Mouse (Mus musculus) T-helper 1 cell (primary cell): ENCODE results near the gene Zfp541.

ENCODE experiments used
- in situ Hi-C: fragments of 300-600 bp; cut with MboI, MseI; formaldehyde crosslinking; loops from one replicate; pipeline ENCODE4 v1.15.1; 2025; ENCODE audit warnings: high pct_unique_total_duplicates

Zfp541 gene

GRCm38 (mm10) chr7:16044531-16044930, 17.1 kb upstream of the Zfp541 start:
- in situ Hi-C loops: no loop called here

- in situ Hi-C loops: loop anchor here (5.0 kb wide), 1 partner anchor 63 kb away; no protein-coding TSS in a partner anchor
Observed at GRCm38 (mm10) chr7:16045538-16045937, 16.1 kb upstream of the Zfp541 start.

DNA sequence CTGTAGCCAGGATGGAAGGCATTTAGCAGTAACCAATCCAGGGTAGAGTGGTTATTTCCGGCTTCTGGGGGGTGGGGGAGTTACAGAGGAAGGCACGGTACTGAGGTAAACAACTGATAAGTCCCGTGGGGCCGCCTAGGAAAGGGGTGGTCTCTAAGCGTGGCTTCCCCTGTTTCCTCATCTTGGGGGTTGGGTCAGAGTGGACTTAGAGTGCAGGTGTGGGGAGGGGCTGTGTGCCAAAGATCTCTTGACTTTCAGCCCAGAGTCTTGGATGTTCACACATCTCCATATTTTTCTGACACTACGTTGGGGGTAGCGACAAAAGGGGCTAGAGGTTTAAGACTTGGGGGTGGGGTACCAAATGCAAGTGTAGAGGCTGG, 15.5 kb upstream of the Zfp541 start:
- in situ Hi-C loops: loop anchor here (5.0 kb wide), 1 partner anchor 64 kb away; no protein-coding TSS in a partner anchor

DNA sequence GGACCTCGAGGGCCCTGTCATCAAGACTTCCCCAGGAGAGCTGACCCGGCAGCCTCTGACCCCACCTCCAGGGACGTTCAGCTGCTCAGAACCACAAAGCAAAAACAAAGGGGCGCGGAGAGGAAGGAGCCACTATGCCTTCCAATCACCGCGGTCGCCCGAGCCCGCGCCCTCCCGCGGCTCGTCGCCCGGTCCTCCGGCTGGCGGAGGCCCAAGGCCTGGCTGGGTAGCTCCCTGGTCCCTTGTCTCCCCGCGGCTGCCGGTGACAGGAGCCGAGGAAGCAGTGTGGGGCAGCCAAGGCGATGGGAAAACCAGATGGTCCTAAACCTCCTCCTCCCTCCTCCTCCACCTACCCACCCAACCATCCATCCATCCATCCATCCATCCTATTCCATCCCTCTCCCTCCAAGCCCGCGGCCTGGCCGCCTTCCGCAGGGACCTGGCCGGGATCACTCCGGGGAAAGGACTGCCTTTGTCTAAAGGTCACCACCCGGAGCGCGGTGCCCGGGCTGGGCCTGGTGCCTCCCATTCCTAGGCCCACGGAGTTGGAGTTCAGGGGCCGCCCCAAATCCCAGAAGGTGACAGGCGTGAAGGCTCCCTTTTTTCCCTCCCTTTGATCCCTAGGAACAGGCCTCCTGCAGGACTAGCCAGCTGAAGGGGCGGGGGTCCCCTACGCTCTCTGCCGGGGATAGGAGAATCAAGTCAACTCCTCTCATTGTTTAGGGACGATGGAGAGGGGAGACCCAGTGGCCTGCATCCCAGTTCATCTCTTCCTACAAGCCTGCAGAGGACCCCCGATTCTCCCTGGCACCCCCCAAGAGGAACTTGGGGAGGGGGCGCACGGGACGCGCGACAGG, 14.9 kb upstream of the Zfp541 start:
- in situ Hi-C loops: loop anchor here (5.0 kb wide), 1 partner anchor 64 kb away; no protein-coding TSS in a partner anchor

DNA sequence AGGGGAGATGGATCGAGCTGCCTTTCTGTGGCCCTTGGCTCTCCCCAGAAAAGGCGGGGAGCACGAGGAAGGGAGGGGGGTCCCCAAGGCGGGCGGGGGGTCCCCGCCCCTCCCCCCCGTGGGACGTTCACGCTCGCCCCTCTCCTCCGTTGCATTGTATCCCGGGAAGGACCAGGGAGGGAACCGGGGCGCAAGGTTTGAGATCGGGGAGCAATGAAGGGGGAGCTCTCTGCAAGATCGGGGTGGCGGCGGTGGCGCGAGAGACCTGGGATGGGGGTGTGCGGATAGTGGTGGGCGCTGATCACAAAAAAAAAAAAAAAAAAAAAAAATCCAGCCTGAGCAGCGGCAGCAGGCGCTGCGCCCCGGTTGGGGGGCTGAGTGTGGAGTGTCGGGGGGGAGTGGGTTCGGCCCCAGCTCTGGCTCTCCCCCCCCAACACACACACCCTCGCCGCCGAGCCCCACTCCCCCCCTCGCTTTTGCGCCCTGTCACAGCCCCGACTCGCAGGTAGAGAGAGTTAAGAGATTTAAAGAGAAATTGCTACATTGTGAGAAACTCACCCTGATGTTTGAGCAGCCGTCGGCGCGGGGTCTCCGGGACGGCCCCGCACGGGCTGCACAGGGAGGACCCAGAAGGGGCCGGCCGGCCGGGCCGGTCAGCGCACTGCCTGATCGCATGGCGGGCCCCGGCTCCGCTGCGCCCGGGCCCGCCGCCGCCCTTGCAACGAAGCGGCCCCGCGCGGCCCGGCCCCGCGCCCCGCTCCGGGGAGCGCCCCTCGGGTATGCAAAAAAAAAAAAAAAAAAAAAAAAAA, 14.1 kb upstream of the Zfp541 start, which contains the start of gene Bicra:
TSS of gene Bicra (minus strand) at position 584 of the 809 bp plus-strand sequence.
- in situ Hi-C loops: loop anchor here (5.0 kb wide), 1 partner anchor 65 kb away; no protein-coding TSS in a partner anchor

GRCm38 (mm10) chr7:16048164-16048564, 13.4 kb upstream of the Zfp541 start:
- in situ Hi-C loops: loop anchor here (5.0 kb wide), 1 partner anchor 66 kb away; no protein-coding TSS in a partner anchor

DNA sequence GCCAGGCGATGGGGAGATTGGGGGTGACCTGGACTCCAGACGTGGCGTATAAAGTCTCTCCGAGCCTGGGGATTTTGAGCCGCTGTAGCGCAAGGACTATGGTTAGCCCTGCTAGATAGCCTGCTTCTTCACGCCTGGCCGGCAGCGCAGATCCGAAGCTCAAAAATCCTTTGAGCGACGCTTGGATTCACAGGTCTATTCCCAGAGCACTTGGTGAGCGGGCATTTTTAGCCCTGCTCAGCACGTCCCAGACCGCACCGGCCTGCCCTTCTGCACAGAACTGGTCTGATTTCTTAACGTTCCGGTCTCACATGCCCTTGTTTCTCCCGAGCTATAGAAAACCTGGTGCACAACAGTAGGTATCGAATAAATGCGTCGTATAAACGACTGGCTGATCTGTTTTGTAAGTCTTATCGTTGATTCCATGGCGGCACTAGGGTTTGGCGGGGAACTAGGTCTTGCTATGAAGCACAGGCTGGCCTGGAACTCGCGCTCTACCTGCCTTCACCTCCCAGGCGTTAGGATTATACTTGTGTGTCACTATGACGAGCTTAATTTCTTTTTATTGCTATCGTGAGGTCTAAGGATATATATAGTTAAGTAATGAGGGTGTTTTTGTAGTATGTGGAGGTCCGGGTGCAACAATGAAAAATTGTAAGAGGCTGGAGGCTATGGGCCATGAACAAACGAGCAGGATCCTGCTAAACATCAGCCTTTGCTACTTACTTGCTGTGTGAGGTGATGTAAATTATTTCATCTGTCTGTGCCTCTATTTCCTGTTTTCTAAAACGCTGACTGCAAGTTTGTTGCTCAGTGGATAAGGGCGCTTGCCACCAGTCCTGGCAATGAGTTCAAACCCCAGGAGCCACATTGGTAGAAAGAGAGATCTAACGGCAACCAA, 12.7 kb upstream of the Zfp541 start:
- in situ Hi-C loops: loop anchor here (5.0 kb wide), 1 partner anchor 67 kb away; no protein-coding TSS in a partner anchor

DNA sequence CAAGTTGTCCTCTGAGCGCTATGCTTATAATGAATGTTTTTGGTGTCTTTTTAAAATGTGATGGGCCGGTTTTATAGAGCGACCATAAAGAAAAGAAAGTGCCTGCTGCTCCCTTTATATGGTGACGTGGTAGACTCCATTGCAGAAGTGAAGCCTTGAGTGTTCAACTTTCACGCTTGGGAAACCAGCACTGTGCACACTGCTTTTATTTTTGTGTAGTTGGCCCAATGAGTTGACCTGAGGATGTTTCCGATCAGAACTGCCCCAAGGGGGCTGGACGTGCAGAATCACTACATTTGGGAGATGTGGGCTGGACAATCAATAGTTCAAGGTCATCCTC, 12.1 kb upstream of the Zfp541 start:
- in situ Hi-C loops: loop anchor here (5.0 kb wide), 1 partner anchor 67 kb away; no protein-coding TSS in a partner anchor

GRCm38 (mm10) chr7:16050600-16050999, 11.0 kb upstream of the Zfp541 start:
- in situ Hi-C loops: no loop called here

DNA sequence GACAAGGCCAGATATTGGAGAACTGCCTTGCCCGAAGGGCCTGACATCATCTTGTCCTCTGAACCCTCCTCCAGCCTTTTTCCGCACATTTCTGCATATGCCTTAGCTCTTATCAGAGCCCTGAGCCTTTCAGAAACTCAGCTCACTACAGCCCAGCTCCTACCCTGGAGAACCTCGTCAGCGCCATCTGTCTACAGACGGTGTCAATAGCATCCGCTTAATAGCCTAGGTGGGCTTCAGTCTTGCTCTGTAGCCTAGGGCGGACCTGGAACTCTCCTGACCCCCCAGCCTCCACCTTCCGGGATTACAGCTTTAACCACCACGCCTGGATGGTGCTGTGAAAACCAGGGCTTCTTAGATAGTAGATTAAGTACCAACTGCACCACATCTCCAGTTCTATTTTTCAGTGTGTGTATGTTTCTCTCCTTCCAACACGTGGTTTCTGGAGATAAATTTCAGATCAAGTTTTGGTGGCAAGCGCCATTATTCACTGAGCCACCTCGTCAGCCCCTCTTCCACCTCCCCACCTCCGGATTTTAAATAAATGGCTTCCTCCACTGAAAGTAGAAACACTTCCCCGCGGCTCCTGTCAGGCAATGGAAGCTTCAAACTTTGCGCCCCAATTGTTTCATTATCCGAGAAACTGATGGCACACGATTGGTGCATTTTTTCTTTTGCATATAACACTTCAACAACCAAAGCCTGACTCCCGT, 9.6 kb upstream of the Zfp541 start:
- in situ Hi-C loops: no loop called here

DNA sequence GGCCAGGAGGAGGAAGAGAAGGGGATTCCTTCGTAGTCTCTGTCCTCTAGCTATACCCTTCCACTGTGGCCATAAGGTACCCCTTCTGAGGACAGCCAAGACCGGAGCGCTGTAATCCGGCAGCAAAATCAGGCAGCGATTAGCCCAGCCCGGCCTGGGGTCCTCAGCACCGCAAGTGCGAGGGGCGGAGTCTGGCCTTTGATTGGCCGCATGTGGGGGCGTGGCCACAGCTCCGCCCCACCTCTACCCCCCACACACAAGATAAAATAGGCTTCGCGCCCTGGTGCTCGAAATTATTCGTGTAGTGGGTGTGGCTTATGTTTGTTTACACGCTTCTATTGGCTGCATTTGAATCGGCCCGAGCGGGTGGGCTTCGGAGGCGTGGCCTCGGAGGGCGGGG, 8.9 kb upstream of the Zfp541 start:
- in situ Hi-C loops: no loop called here

DNA sequence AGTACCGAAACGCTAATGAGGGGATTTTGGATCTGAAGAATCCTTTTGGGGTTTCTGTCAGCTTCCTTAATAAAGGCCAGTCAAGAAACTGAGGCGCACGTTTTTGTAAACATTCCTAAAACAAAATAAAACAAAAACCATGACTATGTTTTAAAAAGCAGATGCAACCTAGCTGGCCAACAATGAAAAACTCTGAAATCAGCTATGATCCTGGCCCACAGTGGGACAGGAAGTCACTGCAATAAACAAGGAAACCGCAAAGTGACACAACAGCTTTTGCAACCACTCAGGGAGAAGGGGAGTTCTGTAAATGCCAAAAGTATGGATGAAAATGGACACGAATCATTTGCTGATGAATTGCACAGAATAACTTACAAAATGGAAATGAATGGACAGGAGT, 8.5 kb upstream of the Zfp541 start:
- in situ Hi-C loops: no loop called here

DNA sequence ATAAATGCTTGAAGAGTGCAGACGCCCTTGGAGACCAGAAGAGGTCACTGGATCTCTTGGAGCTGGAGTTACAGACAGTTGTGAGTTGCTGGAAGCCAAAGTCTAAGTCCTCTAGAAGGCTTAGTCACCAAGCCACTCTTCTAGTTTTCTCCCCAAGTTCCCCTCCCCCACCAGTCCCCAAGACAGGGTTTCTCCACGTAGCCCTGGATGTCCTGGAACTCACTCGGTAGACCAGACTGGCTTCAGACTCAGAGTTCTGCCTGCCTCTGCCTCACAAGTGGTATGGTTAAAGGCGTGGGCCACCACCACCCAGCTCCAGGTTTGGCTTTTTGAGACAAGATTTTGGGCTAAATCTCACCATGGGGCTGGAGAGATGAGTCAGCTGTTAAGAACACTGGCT, 6.6 kb upstream of the Zfp541 start:
- in situ Hi-C loops: no loop called here

GRCm38 (mm10) chr7:16055665-16056064, 5.9 kb upstream of the Zfp541 start:
- in situ Hi-C loops: no loop called here

DNA sequence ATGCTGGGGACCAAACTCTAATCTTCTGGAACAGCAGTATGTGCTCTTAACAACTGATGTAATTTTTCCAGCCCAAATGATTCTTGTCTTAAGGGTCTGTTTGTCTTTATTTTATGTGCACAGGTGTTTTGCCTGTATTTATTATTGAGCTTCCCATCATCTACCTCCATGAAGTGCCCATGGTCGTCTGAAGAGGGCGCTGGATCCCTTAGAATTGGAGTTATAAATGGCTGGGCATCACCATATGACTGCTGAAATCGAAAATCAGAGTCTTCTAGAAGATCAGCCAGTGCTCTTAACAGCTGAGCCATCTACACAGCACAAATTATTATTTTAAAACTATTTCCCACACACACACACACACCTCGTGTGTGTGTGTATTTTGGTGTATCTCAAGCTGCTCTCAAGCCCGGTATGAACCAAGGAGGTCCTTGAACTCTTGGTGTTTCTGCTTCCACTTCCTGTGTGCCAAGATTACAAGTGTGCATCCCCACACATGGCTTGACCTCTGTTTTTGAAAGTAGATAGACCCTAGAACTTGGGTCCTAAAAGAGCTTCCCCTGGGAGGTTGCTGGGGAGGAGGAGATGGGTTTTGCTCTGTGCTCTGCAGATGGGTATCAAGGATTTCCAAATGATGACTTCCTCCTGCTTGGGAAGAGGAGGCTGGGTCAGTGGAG, 5.0 kb upstream of the Zfp541 start:
- in situ Hi-C loops: no loop called here

GRCm38 (mm10) chr7:16057136-16057534, 4.5 kb upstream of the Zfp541 start:
- in situ Hi-C loops: no loop called here

DNA sequence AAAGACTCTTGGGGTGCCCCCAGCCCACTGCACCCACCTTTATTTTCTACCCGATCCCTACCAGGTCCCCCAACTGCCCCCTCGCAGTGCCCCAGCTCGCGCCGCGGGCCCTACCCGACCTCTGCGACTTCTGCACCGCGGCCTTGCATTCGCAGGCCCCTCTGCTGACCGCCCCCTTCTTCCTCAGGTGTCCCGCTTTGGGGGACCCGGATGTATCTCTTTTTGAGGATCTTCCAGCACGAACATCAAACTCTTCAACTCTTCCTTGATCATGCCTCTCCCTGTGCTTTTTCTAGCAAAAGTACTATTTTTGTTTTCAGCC, 446 bp downstream of the Zfp541 start:
- in situ Hi-C loops: no loop called here

GRCm38 (mm10) chr7:16063490-16063889, 1.9 kb downstream of the Zfp541 start:
- in situ Hi-C loops: no loop called here

DNA sequence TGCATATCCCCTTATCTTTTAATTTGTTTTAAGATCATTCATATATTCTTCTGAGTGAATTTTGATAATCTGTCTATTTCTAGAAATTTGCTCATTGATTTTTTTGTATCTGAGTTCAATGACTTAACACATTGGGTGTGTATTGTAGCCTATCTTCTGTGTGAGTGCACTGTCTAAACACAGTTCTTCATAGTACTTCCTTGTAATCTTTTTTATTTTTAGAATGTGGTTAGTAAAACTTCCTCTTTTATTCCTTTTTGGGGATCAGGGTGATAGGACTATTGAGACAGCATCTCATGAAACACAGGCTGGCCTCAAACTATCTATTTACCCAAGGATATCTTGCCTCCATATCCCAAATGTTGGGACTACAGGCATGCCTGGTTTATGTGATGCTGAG, 9.2 kb downstream of the Zfp541 start:
- in situ Hi-C loops: no loop called here

DNA sequence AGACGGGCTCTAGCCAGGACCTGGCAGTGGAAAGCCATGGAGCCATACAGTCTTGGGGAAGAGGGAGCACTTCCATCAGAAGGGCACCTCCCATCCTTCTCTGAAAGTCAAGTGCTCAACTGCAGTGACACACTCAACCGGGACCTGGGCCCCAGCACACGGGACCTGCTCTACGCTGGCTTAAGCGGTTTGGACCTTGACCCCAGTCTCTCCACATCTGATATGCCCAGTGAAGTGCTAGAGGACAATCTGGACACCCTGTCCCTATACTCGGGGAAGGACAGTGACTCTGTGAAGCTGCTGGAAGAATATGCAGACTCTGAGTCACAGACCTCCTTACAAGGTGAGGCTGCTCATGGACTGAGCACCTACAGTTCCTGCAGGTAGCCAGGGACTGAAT, 10.3 kb downstream of the Zfp541 start:
- in situ Hi-C loops: no loop called here
